Comparison of ENCODE assay signal across 24 mouse cellular contexts in genomic region chr15:81864238-81864637, GRCm38 (mm10).
"Had no signal": no experiment of that assay in that cellular context is flagged by ENCODE, and none has a peak within 500 bp of the region (broad histone marks: within the 10 kb centered on the region; RNA-seq: fewer than 3 reads in every experiment).

No protein-coding gene starts in this region.

- DNase-seq: liver, postnatal 0 days; lung, adult 2 months; lung, postnatal 14 days; lung, postnatal 36 days; midbrain, embryonic 14.5 days; retina, postnatal 1 day; right cerebral cortex, adult 18-20 months; right cerebral cortex, postnatal 25 days; right cerebral cortex, postnatal 4 days; spleen, adult 18-20 months; thymus, adult 18-20 months; thymus, postnatal 14 days; thymus, postnatal 36 days had no signal

- H3K4me1 ChIP-seq: stomach, embryonic 15.5 days had no signal

- ATAC-seq: liver, postnatal 0 days; lung, postnatal 0 days; midbrain, embryonic 16.5 days had no signal

- H3K4me3 ChIP-seq: lung, embryonic 15.5 days; megakaryocyte, embryonic 14.5 days; midbrain, embryonic 10.5 days; midbrain, embryonic 12.5 days; myocyte; neural tube, embryonic 13.5 days; neural tube, embryonic 15.5 days; stomach, embryonic 15.5 days had no signal

- H3K9me3 ChIP-seq: lung, embryonic 15.5 days; megakaryocyte, embryonic 14.5 days; midbrain, embryonic 10.5 days; midbrain, embryonic 12.5 days; neural tube, embryonic 13.5 days; neural tube, embryonic 15.5 days; stomach, embryonic 15.5 days had no signal

- H3K27me3 ChIP-seq: lung, embryonic 15.5 days; megakaryocyte, embryonic 14.5 days; midbrain, embryonic 12.5 days; neural tube, embryonic 13.5 days; neural tube, embryonic 15.5 days; stomach, embryonic 15.5 days had no signal

- H3K27ac ChIP-seq: lung, embryonic 15.5 days; macrophage; midbrain, embryonic 10.5 days; midbrain, embryonic 12.5 days; neural tube, embryonic 13.5 days; neural tube, embryonic 15.5 days; stomach, embryonic 15.5 days had no signal

- H3K4me2 ChIP-seq: lung, embryonic 15.5 days; midbrain, embryonic 12.5 days; neural tube, embryonic 13.5 days; neural tube, embryonic 15.5 days; stomach, embryonic 15.5 days had no signal

- H3K9ac ChIP-seq: liver, postnatal 0 days; lung, embryonic 15.5 days; midbrain, embryonic 12.5 days; neural tube, embryonic 13.5 days; neural tube, embryonic 15.5 days; stomach, embryonic 15.5 days had no signal
